Mouse (Mus musculus) kidney, postnatal 36 days (tissue): ENCODE data around the gene Cyp2a4.
A peak's percentile ranks its signal among the peaks of the same experiment; 100 is the strongest.
"Not testable (repeated sequence)": the region's sequence is repeated elsewhere in the genome, so short reads cannot be mapped to it uniquely, and the experiment has no call there.

ENCODE experiments used
- DNase-seq, 2 experiments: peaks; one replicate each; pipeline ENCODE4 v3.0.0; 2021 to 2022; ENCODE audit warnings: mixed read lengths in 2 of 2

The Cyp2a4 gene

GRCm38 (mm10) chr7:26306926-26307325, at the start of gene Cyp2a4:
Gene Cyp2a4, plus strand, starts transcription at chr7:26307169.
- DNase-seq = peak; percentile 6

DNA sequence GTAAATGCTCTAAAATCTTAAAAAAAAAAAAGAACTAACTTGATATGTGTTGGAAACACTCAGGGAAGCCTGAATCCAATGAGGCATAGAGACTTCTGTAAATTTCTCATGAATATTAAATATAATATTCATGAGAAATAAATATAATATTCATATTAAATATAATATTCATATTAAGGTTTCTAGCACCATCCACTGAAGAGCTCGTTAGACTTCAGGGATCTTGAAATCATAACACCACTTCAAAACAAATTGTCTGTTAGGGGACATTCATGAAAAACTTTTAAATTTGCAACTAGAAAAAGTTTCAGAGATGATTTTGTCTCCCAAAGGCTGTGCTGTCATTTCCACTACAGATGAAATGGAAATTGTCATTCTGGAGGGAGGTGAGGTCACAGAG, 46.9 kb upstream of the Cyp2a4 start, which contains the start of gene Vmn1r184:
Gene Vmn1r184, plus strand, starts transcription at position 301 of the 400 bp plus-strand sequence.
- DNase-seq = not testable (repeated sequence)

GRCm38 (mm10) chr7:26303429-26304166, 3.4 kb upstream of the Cyp2a4 start:
- DNase-seq = not testable (repeated sequence)

GRCm38 (mm10) chr7:26311786-26312185, 4.8 kb downstream of the Cyp2a4 start:
- peak in 1 of 2 experiments; percentile 1 for DNase-seq

DNA sequence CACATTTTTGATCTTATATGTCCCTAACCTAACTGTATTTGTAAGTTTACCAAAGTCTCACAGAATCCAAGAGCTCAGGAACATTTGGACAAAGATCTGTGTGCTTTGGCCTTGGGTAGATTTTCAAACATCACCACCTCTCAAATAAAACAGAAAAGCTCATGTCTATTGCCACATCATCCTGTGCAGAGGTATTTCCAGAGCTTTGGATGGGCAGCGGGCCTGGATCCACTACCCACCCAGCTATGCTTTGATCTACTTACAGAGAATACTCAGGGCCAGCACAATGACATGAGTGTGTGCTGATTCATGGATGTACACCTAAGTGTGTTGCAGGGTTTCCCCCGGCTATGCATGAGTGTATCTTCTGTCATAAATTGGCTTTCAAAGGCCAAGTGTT, 8.2 kb downstream of the Cyp2a4 start:
- not testable (repeated sequence) for DNase-seq

GRCm38 (mm10) chr7:26315809-26316208, 8.8 kb downstream of the Cyp2a4 start:
- DNase-seq = not testable (repeated sequence)

GRCm38 (mm10) chr7:26320361-26320760, 13.4 kb downstream of the Cyp2a4 start:
- DNase-seq = peak; percentile 5 to 56

DNA sequence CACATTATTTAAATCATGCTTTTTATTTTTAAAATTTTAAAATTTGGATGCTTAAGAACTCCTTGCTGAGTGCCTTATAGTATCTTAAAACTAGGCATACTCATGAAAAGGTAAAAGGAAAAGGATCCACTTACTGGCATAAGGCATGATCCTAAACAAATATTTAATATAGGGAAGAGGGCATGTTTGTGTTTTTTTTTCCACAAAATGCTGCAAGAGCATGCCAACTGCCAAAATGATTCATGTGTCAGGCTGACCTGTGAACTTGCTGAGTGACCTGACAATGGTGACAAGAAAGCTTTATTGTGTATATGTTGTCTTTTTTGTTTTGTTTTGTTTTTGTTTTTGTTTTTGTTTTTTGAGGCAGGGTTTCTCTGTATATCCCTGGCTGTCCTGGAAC, 43.2 kb downstream of the Cyp2a4 start:
- not testable (repeated sequence) for DNase-seq

DNA sequence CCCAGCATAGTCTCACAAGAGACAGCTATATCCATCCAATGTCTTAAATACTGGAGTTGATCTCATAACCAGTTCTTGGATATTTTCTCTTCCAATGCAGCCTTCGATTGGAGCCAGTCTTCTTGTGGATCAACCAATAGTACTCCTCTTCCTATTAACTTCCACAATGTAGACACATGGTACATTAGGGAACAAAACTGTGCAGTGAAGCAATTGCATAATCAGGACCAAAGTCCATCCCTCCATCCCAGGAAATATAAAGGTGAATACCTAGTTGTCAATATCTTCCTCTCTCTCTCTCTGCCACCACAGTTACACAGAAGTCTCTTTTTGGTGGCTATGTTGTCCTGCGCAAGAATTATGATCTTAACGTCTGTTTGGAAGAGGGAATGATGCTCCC, 45.3 kb downstream of the Cyp2a4 start:
- DNase-seq = not testable (repeated sequence)

- not testable (repeated sequence) for DNase-seq
These were observed 49.8 kb downstream of the Cyp2a4 start for GRCm38 (mm10) chr7:26356719-26357118.
